Mouse (Mus musculus): ENCODE measurements around the gene Fkbp8.
A peak's percentile ranks its signal among the peaks of the same experiment; 100 is the strongest.
"Not testable (repeated sequence)": the region's sequence is repeated elsewhere in the genome, so short reads cannot be mapped to it uniquely, and the experiment has no call there.

Fkbp8 gene

GRCm38 (mm10) chr8:70502540-70502939, 25.0 kb upstream of the Fkbp8 start:
- DNase-seq: no peak

DNA sequence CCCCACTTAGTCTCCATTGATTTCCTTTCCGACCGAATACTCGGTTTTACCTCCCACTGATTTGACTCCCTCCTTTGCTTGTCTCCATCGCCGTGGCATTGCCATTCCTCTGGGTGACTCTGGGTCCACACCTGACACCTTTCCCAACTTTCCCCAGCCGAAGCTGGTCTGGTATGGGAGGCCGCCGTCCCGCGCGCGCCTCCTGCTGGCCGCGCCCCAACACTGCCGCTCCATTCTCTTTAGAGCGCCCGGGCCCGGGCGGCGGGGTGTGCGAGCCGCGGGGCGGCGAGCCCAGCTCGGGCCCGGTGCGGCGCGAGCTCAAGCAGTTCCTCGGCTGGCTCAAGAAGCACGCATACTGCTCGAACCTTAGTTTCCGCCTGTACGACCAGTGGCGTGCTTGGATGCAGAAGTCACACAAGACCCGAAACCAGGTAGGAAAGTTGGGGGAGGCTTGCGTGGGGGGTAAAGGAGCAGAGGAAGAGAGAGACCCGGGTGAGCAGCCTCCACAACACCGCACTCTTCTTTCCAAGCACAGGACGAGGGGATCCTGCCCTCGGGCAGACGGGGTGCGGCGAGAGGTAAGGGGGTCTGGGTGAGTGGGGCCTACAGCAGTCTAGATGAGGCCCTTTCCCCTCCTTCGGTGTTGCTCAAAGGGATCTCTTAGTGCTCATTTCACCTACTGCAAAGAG, 24.3 kb upstream of the Fkbp8 start:
- DNase-seq: peak; percentile 75

- no peak for DNase-seq
Observed at GRCm38 (mm10) chr8:70504291-70504716, 23.2 kb upstream of the Fkbp8 start.

DNA sequence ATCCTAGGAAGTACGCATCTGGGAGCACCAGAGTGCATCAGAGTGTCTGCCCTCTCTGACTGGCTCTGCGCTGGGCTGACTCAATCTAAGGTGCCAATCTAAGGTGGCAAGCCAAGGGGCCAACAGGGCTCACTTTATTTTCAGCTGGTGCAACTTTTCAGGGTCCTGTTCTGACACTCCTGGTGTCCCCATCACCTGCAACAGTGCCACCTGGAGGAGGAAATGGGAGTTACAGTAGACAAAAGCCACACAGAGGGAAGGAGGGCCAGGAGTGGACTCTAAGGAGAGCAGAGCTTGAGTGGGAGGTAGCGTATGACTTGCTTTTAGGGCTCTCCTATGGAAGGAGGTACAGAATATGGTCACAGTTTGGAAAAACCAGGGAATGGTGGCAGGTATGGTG, 22.7 kb upstream of the Fkbp8 start:
- peak; percentile 86 for DNase-seq

DNA sequence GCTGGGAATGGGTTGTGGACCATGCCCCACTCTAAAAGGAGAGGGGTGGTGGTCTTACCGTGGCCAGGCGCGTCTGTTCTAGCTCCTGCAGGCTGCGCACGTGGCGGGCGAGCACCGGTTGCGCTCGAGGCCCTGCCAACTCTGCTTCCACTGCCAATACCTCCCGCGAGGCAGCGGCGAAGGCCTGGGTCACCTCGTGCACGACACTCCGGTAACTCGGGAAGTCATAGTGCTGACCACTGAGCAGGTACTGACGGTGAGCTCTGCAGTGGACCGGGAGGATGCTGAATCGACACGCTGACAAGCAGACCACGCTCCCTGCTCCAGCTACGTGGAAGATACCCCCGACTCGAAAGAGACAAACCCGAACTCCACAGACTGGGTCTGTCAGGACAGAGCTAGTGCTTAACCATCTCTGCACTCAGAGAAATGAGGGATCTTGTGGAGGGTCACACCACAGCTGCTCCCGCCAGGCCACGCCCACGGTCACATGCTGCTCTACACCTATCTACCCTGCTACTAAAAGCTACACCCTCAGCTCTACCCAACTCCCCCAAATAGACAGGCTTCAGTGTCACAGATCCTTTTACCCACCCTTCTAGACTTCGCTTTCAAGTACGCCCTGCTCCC, 21.7 kb upstream of the Fkbp8 start:
- peak; percentile 34 for DNase-seq

DNA sequence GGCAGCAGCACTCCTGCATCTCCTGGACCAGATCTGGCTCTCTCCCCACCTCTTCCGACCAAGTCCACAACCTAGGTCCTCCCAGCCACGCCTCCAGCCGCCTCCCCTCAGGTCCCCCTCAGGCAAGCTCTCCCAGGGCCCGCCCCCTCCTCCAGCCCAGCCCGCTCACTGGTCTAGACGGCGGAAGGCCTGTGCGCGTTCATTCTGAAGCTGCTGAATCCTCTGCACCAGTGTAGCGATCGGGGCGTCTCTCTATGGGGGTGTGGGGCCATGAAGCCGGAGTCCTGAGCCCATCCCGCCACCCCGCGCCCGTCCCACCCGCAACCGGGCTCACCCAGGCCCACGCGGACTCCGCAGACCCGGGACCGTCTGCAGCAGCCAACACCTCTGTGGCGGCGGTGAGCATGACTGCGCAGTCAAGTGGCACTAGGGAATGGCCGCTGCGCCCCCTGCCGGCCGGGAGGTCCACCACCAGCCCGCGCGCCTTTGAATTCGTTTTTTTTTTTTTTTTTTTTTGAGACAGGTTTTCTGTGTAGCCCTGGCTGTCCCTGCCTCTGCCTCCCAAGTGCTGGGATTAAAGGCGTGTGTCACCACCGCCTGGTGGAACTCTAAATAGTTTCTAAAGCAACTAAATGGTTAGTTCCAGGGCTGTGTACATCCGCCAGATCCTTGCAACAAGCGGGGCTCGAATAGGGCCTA, 21.0 kb upstream of the Fkbp8 start, which contains the start of gene Rex1bd:
Rex1bd (minus strand) TSS at position 425 of the 699 bp plus-strand sequence.
- DNase-seq: peak; percentile 96

GRCm38 (mm10) chr8:70507027-70507393, 20.5 kb upstream of the Fkbp8 start:
- DNase-seq: no peak

- peak; percentile 28 for DNase-seq
Observed at GRCm38 (mm10) chr8:70509281-70509952, 18.1 kb upstream of the Fkbp8 start.

DNA sequence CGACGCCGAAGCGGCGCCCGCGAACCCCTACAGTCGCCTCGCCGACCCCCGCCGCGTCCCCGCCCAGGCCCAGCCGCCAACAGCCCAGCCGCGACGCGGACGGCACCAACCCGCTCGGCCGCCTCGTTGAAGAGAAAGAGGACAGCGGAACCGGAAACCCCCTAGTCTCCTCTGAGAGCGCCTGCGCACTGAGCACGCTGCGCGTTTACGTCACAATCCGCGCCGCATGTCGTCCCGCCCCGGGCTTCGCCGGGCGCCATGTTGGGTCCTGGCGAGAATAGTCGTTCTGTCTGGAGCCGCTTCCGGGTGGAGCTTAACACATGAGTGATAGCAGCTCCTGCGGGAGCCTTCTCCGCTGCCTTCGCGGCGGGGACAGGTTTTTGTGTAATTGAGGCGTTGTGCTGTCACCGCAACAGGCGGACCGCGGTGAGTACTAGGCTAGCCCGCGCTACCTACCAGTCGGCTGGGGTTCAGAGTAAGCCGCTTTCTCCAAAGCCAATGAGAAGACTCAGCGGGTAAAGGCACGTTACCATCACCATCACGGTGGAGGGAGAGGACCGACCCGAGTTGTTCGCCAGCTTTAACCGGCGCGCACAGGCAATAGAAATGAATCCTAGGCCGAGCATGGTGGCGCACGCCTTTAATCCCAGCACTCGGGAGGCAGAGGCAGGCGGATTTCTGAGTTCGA, 17.2 kb upstream of the Fkbp8 start, which contains the start of gene Uba52:
Uba52 (minus strand) TSS at position 574 of the 688 bp plus-strand sequence.
- peak; percentile 98 for DNase-seq

- not testable (repeated sequence) for DNase-seq
Observed at GRCm38 (mm10) chr8:70511174-70511573, 16.4 kb upstream of the Fkbp8 start.

GRCm38 (mm10) chr8:70511770-70512169, 15.8 kb upstream of the Fkbp8 start:
- no peak for DNase-seq

DNA sequence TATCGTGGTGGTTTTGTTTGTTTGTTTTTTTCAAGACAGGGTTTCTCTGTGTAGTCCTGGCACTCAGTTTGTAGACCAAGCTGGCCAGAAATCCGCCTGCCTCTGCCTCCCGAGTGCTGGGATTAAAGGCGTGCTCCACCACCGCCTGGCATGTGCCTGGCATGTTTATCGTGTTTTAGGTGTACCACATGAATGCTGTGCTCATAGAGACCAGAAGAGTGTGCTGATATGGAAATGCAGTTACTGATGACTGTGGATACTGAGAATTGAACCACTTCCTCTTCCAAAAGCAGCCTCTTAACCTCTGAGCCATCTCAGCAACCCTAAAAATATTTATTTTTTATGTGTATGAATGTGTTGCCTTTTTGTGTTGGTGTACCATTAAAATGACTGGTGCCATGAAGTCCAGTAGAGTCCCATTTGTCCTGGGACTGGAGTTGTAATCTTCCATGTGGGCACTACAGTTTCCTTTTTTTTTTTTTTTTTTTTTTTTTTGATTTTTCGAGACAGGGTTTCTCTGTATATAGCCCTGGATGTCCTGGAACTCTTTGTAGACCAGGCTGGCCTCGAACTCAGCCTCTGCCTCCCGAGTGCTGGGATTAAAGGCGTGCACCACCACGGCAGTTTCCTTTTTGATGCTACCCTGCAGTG, 15.1 kb upstream of the Fkbp8 start:
- no peak for DNase-seq

DNA sequence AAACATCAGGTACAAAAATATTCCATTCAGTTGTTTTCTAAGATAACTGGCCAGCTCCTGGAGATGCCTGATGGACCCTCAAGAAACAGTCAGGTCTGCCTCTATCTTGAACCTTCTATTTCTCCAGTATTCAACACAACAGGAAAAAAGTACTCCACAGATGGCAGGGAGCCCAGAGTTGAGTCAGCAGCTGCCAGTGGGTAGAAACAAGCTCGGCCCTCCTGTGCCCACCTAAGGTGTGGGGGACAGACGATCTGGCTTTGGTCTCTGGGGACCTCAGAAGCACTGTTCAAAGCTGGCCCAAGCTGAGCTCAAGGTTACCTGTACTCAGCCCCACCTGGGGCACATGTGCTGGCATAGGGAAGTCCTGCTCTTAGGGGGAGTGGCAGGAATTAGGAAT, 14.1 kb upstream of the Fkbp8 start:
- DNase-seq: no peak

- no peak for DNase-seq
Observed at GRCm38 (mm10) chr8:70517940-70518643, 9.4 kb upstream of the Fkbp8 start.

DNA sequence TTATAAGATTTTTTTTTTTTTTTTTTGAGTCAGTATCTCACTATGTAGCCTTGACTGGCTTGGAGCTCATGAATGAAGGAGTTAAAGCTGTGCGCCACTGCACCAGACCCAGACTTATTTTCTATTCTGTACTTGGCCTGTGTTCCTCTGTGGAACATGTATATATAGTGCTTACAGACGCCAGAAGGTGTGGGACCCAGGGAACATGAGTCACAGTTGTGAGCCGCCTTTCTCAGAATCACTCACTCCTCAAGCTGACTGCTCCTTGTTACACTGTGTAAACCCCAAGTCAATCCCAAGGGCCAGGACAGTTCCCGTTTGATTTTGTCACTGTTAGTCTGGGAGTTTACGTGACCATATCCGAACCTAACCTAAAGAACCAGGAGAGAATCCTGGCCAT, 8.5 kb upstream of the Fkbp8 start:
- no peak for DNase-seq

GRCm38 (mm10) chr8:70519606-70520005, 7.9 kb upstream of the Fkbp8 start:
- DNase-seq: no peak

DNA sequence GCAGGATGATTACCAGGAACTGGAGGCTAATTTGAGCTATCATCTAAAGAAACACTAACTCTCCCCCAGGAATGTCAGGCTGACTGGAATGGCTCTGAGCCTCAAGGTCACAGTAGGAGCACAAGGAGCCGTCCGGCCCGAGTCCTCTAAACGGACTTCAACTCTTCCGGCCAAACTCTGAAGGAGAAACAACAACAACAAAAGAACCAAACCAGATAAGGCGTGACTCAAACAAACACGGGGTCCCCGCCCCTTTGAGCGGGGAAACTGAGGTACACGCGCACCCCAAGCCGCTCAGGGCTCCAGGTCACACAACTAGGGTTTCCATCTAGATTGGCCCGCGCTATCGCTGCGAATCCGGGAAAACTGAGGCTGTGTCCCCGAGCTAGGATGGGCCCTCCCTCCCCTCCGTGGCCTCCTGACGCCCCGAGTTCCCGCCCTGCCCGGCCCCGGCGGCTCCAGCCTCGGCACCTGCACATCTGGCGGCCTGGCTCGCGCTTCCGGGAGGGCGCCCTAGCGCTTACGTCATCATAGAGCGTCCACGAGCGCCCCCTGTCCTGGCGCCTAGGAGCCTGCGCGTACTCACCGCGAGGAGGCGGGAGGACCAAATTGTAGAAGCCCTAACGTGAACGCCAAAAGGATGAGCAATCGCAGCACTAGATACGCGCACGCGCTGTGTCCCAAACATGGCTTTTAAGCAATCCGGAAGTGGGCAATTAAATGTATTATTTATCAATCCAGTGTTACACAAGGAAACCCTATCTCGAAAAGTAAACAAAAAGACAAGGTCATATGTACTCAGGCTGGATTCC, 4.7 kb upstream of the Fkbp8 start:
- peak; percentile 97 for DNase-seq

DNA sequence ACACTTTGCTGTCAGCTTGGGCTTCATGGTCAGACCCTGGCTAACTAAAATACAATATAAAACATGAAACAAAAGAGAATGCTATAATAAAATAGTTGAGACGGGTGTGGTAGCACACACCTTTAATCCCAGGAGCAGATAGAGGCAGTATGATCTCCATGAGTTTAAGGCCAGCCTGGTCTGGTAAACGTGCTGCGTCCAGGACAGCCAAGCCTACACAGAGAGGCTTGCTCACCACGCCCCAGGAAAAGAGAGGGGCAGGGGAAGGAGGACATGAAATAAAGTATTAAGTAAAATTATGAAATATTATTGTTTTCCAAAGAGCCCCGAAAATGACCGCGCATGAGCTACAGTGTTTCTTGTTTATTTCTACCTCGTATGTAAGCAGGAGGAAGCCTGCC, 413 bp upstream of the Fkbp8 start:
- peak; percentile 36 for DNase-seq

GRCm38 (mm10) chr8:70528182-70528797, 766 bp downstream of the Fkbp8 start:
- no peak for DNase-seq

- DNase-seq: no peak
Observed at GRCm38 (mm10) chr8:70529299-70529698, 1.8 kb downstream of the Fkbp8 start.
